18 mouse cellular contexts compared by ENCODE assay signal in the genomic region with DNA sequence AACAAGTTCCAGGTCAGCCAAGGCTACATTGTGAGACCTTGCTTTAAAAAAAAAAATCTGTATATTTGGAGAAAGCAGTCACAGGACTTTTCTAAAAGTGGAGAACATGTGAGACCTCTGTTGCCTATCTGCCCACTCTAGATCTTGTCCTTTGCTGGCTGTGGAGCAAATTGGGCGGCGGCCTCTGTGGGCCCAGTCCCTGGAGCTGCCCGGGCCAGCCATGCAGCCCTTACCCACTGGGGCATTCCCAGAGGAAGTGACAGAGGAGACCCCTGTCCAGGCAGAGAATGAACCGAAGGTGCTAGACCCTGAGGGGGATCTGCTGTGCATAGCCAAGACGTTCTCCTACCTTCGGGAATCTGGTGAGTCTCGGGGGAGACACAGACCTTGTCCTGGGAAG. TPM values are rescaled to one million over a fixed set of nuclear protein-coding genes. Genes with fewer than 3 reads are reported as not detected.
DNase-seq lines count a peak whose midpoint lies in the region; ATAC-seq and TF ChIP-seq lines count a peak whose summit lies in the region.
"Had no signal": no experiment of that assay in that cellular context is flagged by ENCODE, and none has a peak within 500 bp of the region (broad histone marks: within the 10 kb centered on the region; RNA-seq: fewer than 3 reads in every experiment).

No protein-coding gene starts in this region.

- H3K36me3 ChIP-seq in heart, adult 2 months (ENCODE audit: control insufficient read depth, insufficient read depth, low read length) = peaks cover 13% of the 10 kb centered on the region
- H3K36me3 ChIP-seq in liver, adult 2 months (ENCODE audit: control insufficient read depth, insufficient read depth, low read length) = peaks cover 23% of the 10 kb centered on the region
- peaks cover 5% of the 10 kb centered on the region for H3K36me3 ChIP-seq in liver, embryonic 11.5 days (ENCODE audit: control insufficient read depth, insufficient read depth, low read length)
- H3K36me3 ChIP-seq in G1E (replicated peaks) = peaks cover 68% of the 10 kb centered on the region
- peaks cover 33% of the 10 kb centered on the region for H3K36me3 ChIP-seq in intestine, postnatal 0 days (ENCODE audit: control insufficient read depth, insufficient read depth)

- TF ChIP-seq CTCF in heart, adult 2 months (IDR thresholded peaks at IDR 0.05) = no peak
- no peak for TF ChIP-seq CTCF in liver, adult 2 months (IDR thresholded peaks at IDR 0.05; ENCODE audit: low read depth, low read length)
- TF ChIP-seq CTCF in G1E (IDR thresholded peaks at IDR 0.05; ENCODE audit: low read depth, low read length) = no peak
- TF ChIP-seq CTCF in intestine, postnatal 0 days (IDR thresholded peaks at IDR 0.05; ENCODE audit: low read depth) = no peak

- DNase-seq in heart, adult 2 months = peak; percentile 61 to 66
- no peak for DNase-seq in heart, postnatal 4 days
- no peak for DNase-seq in liver, adult 2 months (ENCODE audit: extremely low read depth, low read depth, low spot score)
- no peak for DNase-seq in liver, embryonic 11.5 days (ENCODE audit: low spot score)
- no peak for DNase-seq in G1E (ENCODE audit: low spot score)
- no peak for DNase-seq in cerebellum, postnatal 10 days
- DNase-seq in thymus, postnatal 25 days = no peak
- DNase-seq: B cell, adult 2 months; cerebellum, adult 9-11 months; embryo, embryonic 11 days; gastrocnemius, postnatal 36 days; kidney, postnatal 14 days; lung, adult 18-20 months had no signal

- H3K27me3 ChIP-seq in heart, adult 2 months (ENCODE audit: control insufficient read depth, insufficient read depth, low read length) = no peaks in the 10 kb centered on the region
- no peaks in the 10 kb centered on the region for H3K27me3 ChIP-seq in liver, adult 2 months (ENCODE audit: control insufficient read depth, insufficient read depth, low read length)
- H3K27me3 ChIP-seq in liver, embryonic 11.5 days (replicated peaks; ENCODE audit: control insufficient read depth, insufficient read depth, low read length) = no peaks in the 10 kb centered on the region
- no peaks in the 10 kb centered on the region for H3K27me3 ChIP-seq in G1E (ENCODE audit: insufficient read depth, low read length)
- H3K27me3 ChIP-seq in intestine, postnatal 0 days (replicated peaks; ENCODE audit: control insufficient read depth, insufficient read depth, low read length) = no peaks in the 10 kb centered on the region

- H3K4me2 ChIP-seq in liver, embryonic 11.5 days = no peak overlapping the region
- H3K4me2 ChIP-seq in intestine, postnatal 0 days (replicated peaks; ENCODE audit: low read depth) = peak overlapping the region; percentile 73
- H3K4me2 ChIP-seq: forebrain, embryonic 12.5 days had no signal

- H3K4me1 ChIP-seq in heart, adult 2 months (ENCODE audit: control insufficient read depth, insufficient read depth, low read length) = peaks cover 20% of the 10 kb centered on the region
- H3K4me1 ChIP-seq in liver, adult 2 months (ENCODE audit: control insufficient read depth, insufficient read depth, low read length) = peaks cover 50% of the 10 kb centered on the region
- peaks cover 50% of the 10 kb centered on the region for H3K4me1 ChIP-seq in liver, embryonic 11.5 days (replicated peaks; ENCODE audit: control insufficient read depth, insufficient read depth, low read length)
- H3K4me1 ChIP-seq in G1E (ENCODE audit: insufficient read depth, low read depth, low read length) = peaks cover 69% of the 10 kb centered on the region
- peaks cover 6% of the 10 kb centered on the region; the same call in 1 of the 2 replicates for H3K4me1 ChIP-seq in intestine, postnatal 0 days (replicated peaks; ENCODE audit: control insufficient read depth, insufficient read depth, low read length)

- H3K27ac ChIP-seq in heart, adult 2 months = peak overlapping the region; percentile 93
- no peak overlapping the region; the same call in 1 of the 2 replicates for H3K27ac ChIP-seq in liver, adult 2 months (replicated peaks; ENCODE audit: insufficient read depth, low read depth, low read length)
- no peak overlapping the region for H3K27ac ChIP-seq in liver, embryonic 11.5 days (ENCODE audit: low read depth, low read length)
- H3K27ac ChIP-seq in intestine, postnatal 0 days (ENCODE audit: low read depth, low read length) = no peak overlapping the region
- H3K27ac ChIP-seq: forebrain, embryonic 12.5 days; limb, embryonic 10.5 days had no signal

- peak overlapping the region; percentile 71 for H3K9ac ChIP-seq in heart, adult 2 months (ENCODE audit: low read depth, low read length)
- peak overlapping the region; percentile 34; the same call in 1 of the 2 replicates for H3K9ac ChIP-seq in liver, adult 2 months (ENCODE audit: low read depth, low read length)
- H3K9ac ChIP-seq in liver, embryonic 11.5 days (ENCODE audit: low read depth, low read length) = no peak overlapping the region
- H3K9ac ChIP-seq in intestine, postnatal 0 days (ENCODE audit: low read depth, low read length) = no peak overlapping the region
- H3K9ac ChIP-seq: forebrain, embryonic 12.5 days had no signal

- no peaks in the 10 kb centered on the region; the same call in 1 of the 2 replicates for H3K79me2 ChIP-seq in heart, adult 2 months (replicated peaks; ENCODE audit: control insufficient read depth, insufficient read depth, low read length)
- H3K79me2 ChIP-seq in liver, adult 2 months (ENCODE audit: control insufficient read depth, insufficient read depth, low read length) = peaks cover 12% of the 10 kb centered on the region; the same call in 1 of the 2 replicates

- peak overlapping the region; percentile 53 for H3K4me3 ChIP-seq in heart, adult 2 months
- H3K4me3 ChIP-seq in liver, adult 2 months (ENCODE audit: insufficient read depth, low read depth, low read length) = no peak overlapping the region
- no peak overlapping the region for H3K4me3 ChIP-seq in liver, embryonic 11.5 days (ENCODE audit: low read depth, low read length)
- peak overlapping the region; percentile 84 for H3K4me3 ChIP-seq in G1E (ENCODE audit: low read depth, low read length)
- no peak overlapping the region for H3K4me3 ChIP-seq in intestine, postnatal 0 days (ENCODE audit: low read depth, low read length)
- H3K4me3 ChIP-seq: forebrain, embryonic 12.5 days; limb, embryonic 10.5 days had no signal

- no peaks in the 10 kb centered on the region for H3K9me3 ChIP-seq in liver, embryonic 11.5 days (ENCODE audit: control insufficient read depth, low read length)
- H3K9me3 ChIP-seq in G1E (replicated peaks) = no peaks in the 10 kb centered on the region
- H3K9me3 ChIP-seq in intestine, postnatal 0 days (ENCODE audit: control insufficient read depth) = no peaks in the 10 kb centered on the region
- H3K9me3 ChIP-seq: forebrain, embryonic 12.5 days; limb, embryonic 10.5 days had no signal

- peak; percentile 53; the same call in 1 of the 2 replicates for TF ChIP-seq POLR2A in heart, adult 2 months (IDR thresholded peaks at IDR 0.05; ENCODE audit: insufficient read depth, low read depth, low read length)
- TF ChIP-seq POLR2A in liver, adult 2 months (IDR thresholded peaks at IDR 0.05; ENCODE audit: extremely low read depth, insufficient read depth, low read length) = no peak

- TF ChIP-seq EP300 in heart, adult 2 months (IDR thresholded peaks at IDR 0.05; ENCODE audit: insufficient read depth, low read depth, low read length) = peak; percentile 58; the same call in 1 of the 2 replicates

- 54% methylated on average over 7 of the region's 7 CpGs for WGBS in heart, adult 2 months
- 75% methylated on average over 7 of the region's 7 CpGs for WGBS in liver, adult 2 months
- 90% methylated on average over 7 of the region's 7 CpGs for whole genome bisulfite sequencing in liver, embryonic 11.5 days
- 90% methylated on average over 7 of the region's 7 CpGs for WGBS in intestine, postnatal 0 days

- intact Hi-C loops in heart, adult 2 months (cut with DNase I) = loop anchor here (2.0 kb wide), 1 partner anchor 25 kb away; no protein-coding TSS in a partner anchor

- ATAC-seq in liver, embryonic 11.5 days (replicated peaks; ENCODE audit: low FRiP score) = no peak
- ATAC-seq in G1E (ENCODE audit: extremely low read depth, insufficient number of reproducible peaks, low FRiP score, poor library complexity, severe bottlenecking) = no peak
- ATAC-seq in intestine, postnatal 0 days = no peak
- ATAC-seq: inflammation-experienced regulatory T-cells, adult 6 months; midbrain, embryonic 16.5 days had no signal

RNA-seq across cellular contexts. Expression of a gene that starts 4.0 kb away (rescaled TPM):
- total RNA-seq in heart, adult 2 months (2021) = 100 to 1,000 TPM; 151 to 167 TPM
- polyA plus RNA-seq in heart, adult 2 months (2012; rRNA removed) = 89.8 and 118 TPM in 2 replicates
- 100 to 1,000 TPM; 146 to 176 TPM for total RNA-seq in heart, postnatal 4 days (2021)
- 0.55 and 1.7 TPM in 2 replicates for total RNA-seq in liver, adult 2 months (2014; rRNA removed)
- polyA plus RNA-seq in liver, adult 2 months (2012; rRNA removed) = 10.1 and 32.8 TPM in 2 replicates
- polyA plus RNA-seq in liver, embryonic 11.5 days (2014; fragmentation: Nextera tagmentation; extraction: Ambion mirVana) = 6.1 and 9.9 TPM in 2 replicates
- 106 TPM in 2 replicates for total RNA-seq in G1E (2014; fragmentation: Nextera tagmentation)
- 22.1 and 24.7 TPM in 2 replicates for total RNA-seq in G1E (2017)
- 151 and 158 TPM in 2 replicates for polyA plus RNA-seq in G1E (2012)
- polyA plus RNA-seq in intestine, postnatal 0 days (2015; fragmentation: Nextera tagmentation; extraction: Ambion mirVana) = 9.4 and 12.1 TPM in 2 replicates

RNA-seq across cellular contexts. Expression of a gene that starts 10.1 kb away (rescaled TPM):
- 10 to 100 TPM; 29.0 to 36.0 TPM for total RNA-seq in heart, adult 2 months (2021)
- 26.1 and 40.8 TPM in 2 replicates for polyA plus RNA-seq in heart, adult 2 months (2012; rRNA removed)
- 10 to 100 TPM; 18.3 to 18.9 TPM for total RNA-seq in heart, postnatal 4 days (2021)
- total RNA-seq in liver, adult 2 months (2014; rRNA removed) = 1.8 and 3.4 TPM in 2 replicates
- 3.9 and 6.0 TPM in 2 replicates for polyA plus RNA-seq in liver, adult 2 months (2012; rRNA removed)
- 17.1 and 19.2 TPM in 2 replicates for polyA plus RNA-seq in liver, embryonic 11.5 days (2014; fragmentation: Nextera tagmentation; extraction: Ambion mirVana)
- 41.5 and 66.3 TPM in 2 replicates for total RNA-seq in G1E (2014; fragmentation: Nextera tagmentation)
- total RNA-seq in G1E (2017) = 99.8 and 115 TPM in 2 replicates
- 60.1 and 72.6 TPM in 2 replicates for polyA plus RNA-seq in G1E (2012)
- 26.2 and 30.4 TPM in 2 replicates for polyA plus RNA-seq in intestine, postnatal 0 days (2015; fragmentation: Nextera tagmentation; extraction: Ambion mirVana)

RNA-seq across cellular contexts. Expression of a gene that starts 38.4 kb away (rescaled TPM):
- total RNA-seq in heart, adult 2 months (2021) = 10 to 100 TPM; 21.2 to 21.4 TPM
- polyA plus RNA-seq in heart, adult 2 months (2012; rRNA removed) = 30.3 and 37.0 TPM in 2 replicates
- 10 to 100 TPM; 13.0 to 15.0 TPM for total RNA-seq in heart, postnatal 4 days (2021)
- 14.4 and 18.4 TPM in 2 replicates for total RNA-seq in liver, adult 2 months (2014; rRNA removed)
- 19.6 and 28.1 TPM in 2 replicates for polyA plus RNA-seq in liver, adult 2 months (2012; rRNA removed)
- 8.2 and 8.7 TPM in 2 replicates for polyA plus RNA-seq in liver, embryonic 11.5 days (2014; fragmentation: Nextera tagmentation; extraction: Ambion mirVana)
- 29.6 and 42.6 TPM in 2 replicates for total RNA-seq in G1E (2014; fragmentation: Nextera tagmentation)
- 35.6 and 48.6 TPM in 2 replicates for total RNA-seq in G1E (2017)
- polyA plus RNA-seq in G1E (2012) = 9.4 and 11.0 TPM in 2 replicates
- 5.9 and 8.2 TPM in 2 replicates for polyA plus RNA-seq in intestine, postnatal 0 days (2015; fragmentation: Nextera tagmentation; extraction: Ambion mirVana)

RNA-seq across cellular contexts. Expression of a gene that starts 40.6 kb away (rescaled TPM):
- total RNA-seq in heart, adult 2 months (2021) = 1 to 10 TPM; 5.2 to 6.5 TPM
- 4.1 and 5.0 TPM in 2 replicates for polyA plus RNA-seq in heart, adult 2 months (2012; rRNA removed)
- total RNA-seq in heart, postnatal 4 days (2021) = 1 to 10 TPM; 4.6 to 5.8 TPM
- total RNA-seq in liver, adult 2 months (2014; rRNA removed) = 0.46 and 0.67 TPM in 2 replicates
- polyA plus RNA-seq in liver, adult 2 months (2012; rRNA removed) = 1.2 and 1.6 TPM in 2 replicates
- 0.05 and 0.10 TPM in 2 replicates for polyA plus RNA-seq in liver, embryonic 11.5 days (2014; fragmentation: Nextera tagmentation; extraction: Ambion mirVana)
- total RNA-seq in G1E (2014; fragmentation: Nextera tagmentation) (1.3 TPM in 1 of 2 replicates, not detected in the other), G1E (2017) (0.64 and 0.76 TPM in 2 replicates)
- polyA plus RNA-seq in G1E (2012) = 0.29 and 0.46 TPM in 2 replicates
- 0.14 and 0.20 TPM in 2 replicates for polyA plus RNA-seq in intestine, postnatal 0 days (2015; fragmentation: Nextera tagmentation; extraction: Ambion mirVana)

Comparison
In these comparisons a context has a peak if more than half of its experiments do, and no peak if none do; other contexts are left out.
1. DNase-seq: peak in heart, adult 2 months (2 of 2); none in heart, postnatal 4 days (single experiment), liver, adult 2 months (single experiment), liver, embryonic 11.5 days (single experiment), G1E (single experiment), cerebellum, postnatal 10 days (0 of 2) and thymus, postnatal 25 days (single experiment).
2. H3K9ac ChIP-seq: peak in heart, adult 2 months (single experiment) and liver, adult 2 months (single experiment); none in liver, embryonic 11.5 days (single experiment) and intestine, postnatal 0 days (single experiment).
3. H3K4me3 ChIP-seq: peak in heart, adult 2 months (single experiment) and G1E (single experiment); none in liver, adult 2 months (single experiment), liver, embryonic 11.5 days (single experiment) and intestine, postnatal 0 days (single experiment).